In the genomic region with DNA sequence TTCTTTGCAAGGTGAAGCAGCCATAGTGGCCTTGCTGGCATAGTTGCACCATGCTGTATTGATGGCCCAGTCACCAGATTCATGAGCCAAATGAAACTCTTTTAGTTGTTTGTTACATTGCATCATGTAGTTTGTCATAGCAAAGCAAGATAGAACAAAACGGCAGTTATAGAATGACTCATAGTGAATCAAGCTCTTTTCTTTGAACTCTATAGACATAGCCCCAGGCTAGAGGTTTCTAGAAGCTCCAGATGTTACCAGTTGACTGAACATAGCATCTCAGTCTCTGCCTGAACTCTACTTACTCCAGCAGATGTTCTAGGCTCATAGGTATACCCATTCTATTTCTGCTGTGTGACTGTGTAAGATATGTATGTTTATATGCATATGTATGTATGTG, we compare ENCODE assay signal across 26 mouse cellular contexts. TPM values are rescaled to one million over a fixed set of nuclear protein-coding genes. Genes with fewer than 3 reads are reported as not detected.
DNase-seq lines count a peak whose midpoint lies in the region; TF ChIP-seq lines count a peak whose summit lies in the region.
"Had no signal": no experiment of that assay in that cellular context is flagged by ENCODE, and none has a peak within 500 bp of the region (broad histone marks: within the 10 kb centered on the region; RNA-seq: fewer than 3 reads in every experiment).

No protein-coding gene starts in this region.

- H3K9ac ChIP-seq in CH12.LX (ENCODE audit: insufficient read depth, low read depth), result no peak overlapping the region

- no peaks in the 10 kb centered on the region for H3K9me3 ChIP-seq in CH12.LX (replicated peaks; ENCODE audit: low read length)

- H3K27me3 ChIP-seq in CH12.LX (replicated peaks), result no peaks in the 10 kb centered on the region

- H3K79me2 ChIP-seq in CH12.LX (replicated peaks; ENCODE audit: control insufficient read depth, extremely low read depth, insufficient read depth, poor library complexity, severe bottlenecking), result no peaks in the 10 kb centered on the region

- no peak for TF ChIP-seq POLR2A in CH12.LX (IDR thresholded peaks at IDR 0.05; ENCODE audit: low read depth, low read length)

- H3K27ac ChIP-seq in CH12.LX (ENCODE audit: insufficient read depth, low read depth), result peak overlapping the region; percentile 95

- no peaks in the 10 kb centered on the region for H3K36me3 ChIP-seq in CH12.LX (replicated peaks in 1 of 2; ENCODE audit: control insufficient read depth in 1 of 2, insufficient read depth in 1 of 2, low read length in 1 of 2)
- H3K36me3 ChIP-seq: G1E had no signal

- in situ Hi-C loops in CH12.LX (cut with MboI; ENCODE audit: low pct_ligation_motif_present, low pct_unique_long_range_greater_than_20kb, low sequenced_read_pairs), result loop anchor here (10.0 to 25.0 kb wide), 2 partner anchors 124 to 301 kb away; no protein-coding TSS in a partner anchor

- no peak for TF ChIP-seq RAD21 in CH12.LX (IDR thresholded peaks at IDR 0.05; ENCODE audit: low read depth, low read length)

- H3K4me2 ChIP-seq in CH12.LX (ENCODE audit: insufficient read depth, low read depth, poor library complexity, severe bottlenecking), result no peak overlapping the region

- H3K4me1 ChIP-seq in CH12.LX (ENCODE audit: control insufficient read depth in 1 of 2, insufficient read depth in 2 of 2), result peaks cover 54 to 95% of the 10 kb centered on the region in 2 experiments

- peak; percentile 44; the same call in 1 of the 2 replicates for TF ChIP-seq EP300 in CH12.LX (IDR thresholded peaks at IDR 0.05; ENCODE audit: low read length)

- dilution Hi-C loops in CH12.LX (cut with MboI; ENCODE audit: extremely low pct_ligation_motif_present, extremely low pct_unique_long_range_greater_than_20kb, low sequenced_read_pairs), result no loop called here

- H3K4me3 ChIP-seq in CH12.LX (replicated peaks in 1 of 3; ENCODE audit: low read depth in 2 of 3, low read length in 2 of 3, poor library complexity in 1 of 3), result no peak overlapping the region

- TF ChIP-seq CTCF in CH12.LX (conservative IDR thresholded peaks at IDR 0.05 in 1 of 2, IDR thresholded peaks at IDR 0.05 in 1 of 2; ENCODE audit: low read depth in 2 of 2, low read length in 2 of 2), result no peak

- DNase-seq in 3T3-L1 (ENCODE audit: low read depth, low spot score), result peak; percentile 69
- no peak for DNase-seq in CH12.LX (ENCODE audit: extremely low read depth)
- DNase-seq in NIH3T3 (ENCODE audit: low read depth), result peak; percentile 6
- DNase-seq in kidney, postnatal 25 days, result no peak
- no peak for DNase-seq in thymus, postnatal 10 days (ENCODE audit: low spot score in 2 of 2)
- no peak for DNase-seq in gastrocnemius, postnatal 10 days
- DNase-seq: adrenal gland, adult 2 months; adrenal gland, adult 8-10 months; adrenal gland, postnatal 10 days; adrenal gland, postnatal 14 days; adrenal gland, postnatal 25 days; adrenal gland, postnatal 36 days; B cell, adult 2 months; cerebellum, adult 11 months; cerebellum, adult 11-12 months; cerebellum, adult 18-20 months; cerebellum, adult 2 months; cerebellum, adult 8-10 months; cerebellum, adult 9-10 months had no signal

TF ChIP-seq in CH12.LX, 34 proteins besides CTCF, POLR2A, EP300 and RAD21:
- 0 out of 2 replicates have a peak, but pooled peaks have one; percentile 38 for TF ChIP-seq TCF12 (IDR thresholded peaks at IDR 0.05; ENCODE audit: low read depth, low read length)
- TF ChIP-seq BHLHE40 (IDR thresholded peaks at IDR 0.05; ENCODE audit: low read depth, low read length), result 0 out of 2 replicates have a peak, but pooled peaks have one; percentile 6
- peak; percentile 73 for TF ChIP-seq JUND (conservative IDR thresholded peaks at IDR 0.05; ENCODE audit: low read depth, low read length)
- no peak for TF ChIP-seq ZKSCAN1 (IDR thresholded peaks at IDR 0.05; ENCODE audit: borderline replicate concordance, low read depth, low read length)
- no peak for TF ChIP-seq ETS1 (conservative IDR thresholded peaks at IDR 0.05; ENCODE audit: low read depth, low read length)
- peak; percentile 59; the same call in 1 of the 2 replicates for TF ChIP-seq IRF4 (IDR thresholded peaks at IDR 0.05; ENCODE audit: low read depth, low read length)
- peak; percentile 66 for TF ChIP-seq JUN (IDR thresholded peaks at IDR 0.05; ENCODE audit: insufficient read depth, low read depth, low read length)

RNA-seq across cellular contexts. Expression of gene Marco, which starts 31.1 kb away (rescaled TPM):
- total RNA-seq in CH12.LX (2012; rRNA removed) (0.17 and 0.76 TPM in 2 replicates), CH12.LX (2014; rRNA removed) (0.15 and 0.19 TPM in 2 replicates)
- 0.59 and 0.79 TPM in 2 replicates for polyA plus RNA-seq in CH12.LX (2012; ENCODE audit: insufficient read length, low read depth)
- total RNA-seq in gastrocnemius, postnatal 10 days (2021), result under 1 TPM in 1 of 2 experiments, not detected in 1; 0.14 TPM
- total RNA-seq: adrenal gland, adult 18-20 months; adrenal gland, adult 2 months; adrenal gland, adult 8-10 months; adrenal gland, postnatal 25 days; ES-E14; MEL had no signal
- polyA plus RNA-seq: activated CD4-positive, CD25-positive, alpha-beta regulatory T cell, adult 4 months; adrenal gland, adult 2 months; C2C12; cerebellum, adult 2 months; G1E; Patski had no signal

Comparison
In these comparisons a context has a peak if more than half of its experiments do, and no peak if none do; other contexts are left out.
1. DNase-seq: peak in 3T3-L1 (single experiment) and NIH3T3 (single experiment); none in CH12.LX (single experiment), kidney, postnatal 25 days (0 of 2), thymus, postnatal 10 days (0 of 2) and gastrocnemius, postnatal 10 days (single experiment).